Mouse (Mus musculus) gastrocnemius, postnatal 10 days (tissue): ENCODE data around the gene Raf1. TPM values are rescaled to one million over a fixed set of nuclear protein-coding genes. Genes with fewer than 3 reads are reported as not detected.

Experiments
- DNase-seq: peaks from one replicate; pipeline ENCODE4 v3.0.0; 2021; ENCODE audit warnings: mixed read lengths
- total RNA-seq, 2 experiments: library from RNA; stranded (reverse); gene quantifications; 2 replicates each; pipeline ENCODE4 v1.2.3; 2021

The Raf1 gene
- total RNA-seq, 2 experiments from 2014 or later, result 102 to 108 TPM

DNA sequence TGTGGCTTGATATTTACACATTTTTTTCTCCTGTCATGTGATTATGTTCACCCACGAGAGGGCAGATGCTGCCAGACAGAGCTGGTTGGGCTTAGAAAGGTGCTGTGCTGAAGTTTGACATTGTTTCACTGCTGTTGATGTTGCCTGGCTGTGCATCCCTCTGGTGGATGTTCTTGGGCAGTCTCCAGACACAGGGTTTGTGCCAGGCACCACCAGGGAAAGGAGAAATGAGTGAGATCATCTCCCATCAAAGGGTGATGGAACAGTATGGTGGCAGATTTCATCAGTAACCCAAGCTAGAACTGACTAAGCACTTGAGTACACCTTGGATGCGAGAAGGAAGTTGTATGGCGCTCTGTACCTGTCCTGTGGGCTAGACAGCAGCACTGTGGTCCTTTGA lies 60.5 kb downstream of the Raf1 start:
- no peak for DNase-seq

DNA sequence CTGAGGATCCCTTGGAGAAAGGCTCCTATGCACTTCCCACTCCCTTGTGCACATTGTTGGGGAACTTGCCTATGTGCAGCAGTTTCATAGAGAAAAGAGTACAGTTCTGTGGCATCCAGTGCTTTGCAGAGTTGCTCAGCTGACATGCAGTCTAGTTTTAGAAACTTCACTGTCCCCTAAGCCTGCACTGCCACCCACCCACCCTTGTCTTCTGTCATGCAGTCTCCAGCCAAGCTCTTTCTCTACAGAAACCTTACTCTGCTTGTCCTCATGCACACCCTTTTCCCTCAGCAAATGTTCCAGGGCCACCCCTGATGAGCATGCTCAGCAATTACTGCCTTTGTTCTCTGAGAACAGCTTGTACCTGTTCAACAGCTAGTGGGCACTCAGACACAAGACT lies 62.6 kb downstream of the Raf1 start:
- no peak for DNase-seq

DNA sequence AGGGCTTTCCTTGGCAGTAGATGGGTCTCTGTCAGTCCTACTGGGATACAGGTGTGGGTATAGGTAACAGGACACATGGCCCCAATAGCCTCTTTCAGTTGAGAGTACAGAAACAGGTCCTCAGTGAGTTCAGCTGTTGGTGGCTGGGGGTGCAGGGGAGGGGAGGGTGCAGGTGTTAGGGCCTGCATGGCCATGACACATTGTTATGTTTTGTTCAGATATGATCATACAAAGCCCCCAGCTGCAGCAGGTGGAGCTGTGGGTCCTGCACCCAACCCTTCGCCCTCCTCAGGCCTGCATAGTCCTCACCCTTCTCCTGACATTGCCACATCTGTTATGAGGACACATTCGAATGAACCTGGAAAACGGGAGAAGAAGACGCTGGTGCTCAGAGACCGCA lies 66.1 kb downstream of the Raf1 start:
- DNase-seq, result no peak

DNA sequence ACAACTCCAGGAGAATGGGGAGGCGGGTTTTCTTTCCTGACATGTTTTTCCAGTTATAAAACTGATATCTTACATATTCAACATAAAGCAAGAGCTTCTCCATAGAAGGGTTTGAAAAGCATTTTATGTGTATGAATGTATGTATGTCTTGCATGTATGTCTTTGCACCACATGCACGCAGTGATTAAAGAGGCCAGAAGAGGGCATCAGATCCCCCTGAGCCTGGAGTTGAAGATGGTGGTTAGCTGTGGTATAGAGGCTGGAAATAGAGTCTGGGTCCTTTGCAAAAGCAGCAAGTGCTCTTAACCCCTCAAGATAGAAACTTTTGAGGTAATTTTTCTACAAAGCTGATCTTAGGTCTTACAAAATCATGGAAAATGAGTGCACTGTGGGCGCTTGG lies 67.3 kb downstream of the Raf1 start:
- DNase-seq, result no peak

DNA sequence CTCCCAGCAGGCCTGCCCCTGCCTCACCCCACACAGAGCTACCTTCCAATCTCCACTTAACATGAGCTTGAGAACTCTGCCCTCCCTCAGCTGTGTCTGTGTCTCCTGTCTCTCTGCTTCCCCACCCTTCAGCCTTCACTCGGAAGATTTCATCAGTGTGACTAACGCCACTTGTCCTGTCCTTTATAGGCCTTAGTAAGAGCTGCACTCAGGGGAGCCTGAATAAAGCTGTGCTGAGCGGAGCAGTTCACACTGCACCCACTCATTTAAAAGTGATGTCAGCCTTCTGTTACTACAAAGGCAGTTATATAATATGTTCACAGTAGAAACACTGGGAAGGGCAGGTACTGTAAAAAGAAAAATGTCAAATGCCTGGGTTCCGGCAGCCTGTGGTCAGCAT lies 69.0 kb downstream of the Raf1 start:
- DNase-seq, result no peak

DNA sequence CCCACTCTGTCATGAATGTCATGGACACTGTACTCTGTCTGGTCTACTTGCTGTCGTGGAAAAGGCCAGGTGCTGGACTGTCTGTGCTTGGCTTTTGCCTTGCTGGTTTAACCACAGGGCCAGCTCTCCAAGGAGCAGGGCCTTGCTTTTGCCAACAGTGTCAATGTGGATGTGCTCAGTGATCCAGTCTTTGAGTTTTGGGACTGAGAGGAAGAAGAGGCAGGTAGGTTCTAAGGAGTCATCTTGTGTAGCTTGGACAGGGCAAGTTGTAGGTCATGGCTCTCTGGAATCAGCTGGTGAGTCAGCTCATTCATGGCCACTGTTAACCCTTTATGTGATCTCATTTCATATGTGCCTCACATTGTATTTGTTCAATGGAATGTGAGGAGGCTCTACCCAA lies 70.0 kb downstream of the Raf1 start:
- DNase-seq, result no peak

DNA sequence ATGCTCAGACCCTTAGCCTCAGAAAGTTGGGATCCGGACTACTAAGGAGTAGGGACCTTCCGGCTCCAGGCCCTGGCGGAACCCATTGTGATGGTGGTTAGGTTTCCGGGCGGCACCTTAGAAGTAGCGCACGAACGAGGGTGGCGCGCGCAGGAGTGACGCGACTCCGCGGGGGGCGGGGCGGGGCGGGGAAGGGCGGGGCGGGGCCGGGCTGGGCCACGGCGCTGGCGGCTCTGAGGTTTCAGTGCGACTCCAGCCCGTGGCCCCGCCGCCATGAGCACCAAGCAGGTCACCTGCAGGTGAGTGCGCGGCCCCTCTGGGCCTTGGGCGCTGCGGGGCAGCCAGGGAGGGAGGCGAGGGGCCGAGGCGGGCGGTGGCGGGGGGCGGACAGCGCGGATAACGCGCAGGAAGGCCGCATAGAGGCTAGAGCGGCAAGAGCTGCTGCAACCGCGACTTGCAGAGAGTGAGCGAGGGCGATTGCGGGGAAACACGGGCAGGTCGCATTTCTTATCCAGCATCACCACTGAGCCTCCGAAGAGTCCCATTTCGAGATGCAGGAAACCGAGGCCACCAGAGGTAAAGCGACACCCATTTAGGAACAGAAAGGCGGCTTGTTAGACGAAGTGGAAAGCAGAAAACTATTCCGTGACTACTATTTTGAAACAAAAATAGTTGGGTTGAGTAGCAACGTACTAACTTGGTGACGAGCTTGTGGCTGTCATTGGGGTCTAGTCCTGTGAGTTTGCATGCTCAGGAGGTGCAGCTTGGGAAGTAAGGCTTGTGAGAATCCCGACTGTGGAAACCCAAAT lies 74.5 kb downstream of the Raf1 start, which contains the start of gene Mkrn2:
TSS of gene Mkrn2 (plus strand) at position 188 of the 809 bp plus-strand sequence.
- peak; percentile 87 for DNase-seq

DNA sequence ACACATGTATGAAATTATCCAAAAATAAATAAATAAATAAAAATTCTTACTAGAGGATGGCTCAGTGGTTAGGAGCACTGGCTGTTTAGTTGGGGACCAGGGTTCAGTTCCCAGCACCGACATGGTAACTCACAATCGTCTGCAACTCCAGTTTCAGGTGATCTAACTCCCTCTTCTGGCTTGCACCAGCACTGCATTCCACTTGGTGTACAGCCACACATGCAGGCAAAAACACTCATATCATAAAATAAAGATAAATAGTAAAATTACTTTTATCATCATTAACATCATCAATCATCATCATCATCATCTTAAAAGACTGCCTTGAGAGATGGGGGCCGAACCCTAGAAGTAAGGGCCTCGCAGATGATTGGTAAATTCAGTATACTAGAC lies 75.1 kb downstream of the Raf1 start:
- DNase-seq, result no peak

DNA sequence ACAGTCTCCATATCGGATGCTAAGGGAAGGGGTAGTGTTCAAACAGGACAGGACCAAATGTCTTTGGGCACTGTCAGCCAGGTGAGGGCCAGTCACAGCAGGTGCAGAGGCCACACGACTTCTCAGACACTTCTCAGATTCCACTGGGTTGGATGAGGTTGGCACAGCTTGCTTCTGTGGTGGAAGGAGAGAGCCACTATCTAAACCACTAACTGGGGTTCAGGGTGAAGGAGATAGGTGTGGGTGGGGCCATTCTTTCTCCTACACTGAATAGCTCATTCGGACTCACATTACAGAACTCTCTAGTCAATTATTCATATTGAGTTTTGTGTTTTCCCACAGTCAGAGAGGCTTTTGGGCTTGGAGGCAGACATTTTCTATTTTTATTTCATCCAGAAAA lies 80.8 kb downstream of the Raf1 start:
- DNase-seq, result no peak

DNA sequence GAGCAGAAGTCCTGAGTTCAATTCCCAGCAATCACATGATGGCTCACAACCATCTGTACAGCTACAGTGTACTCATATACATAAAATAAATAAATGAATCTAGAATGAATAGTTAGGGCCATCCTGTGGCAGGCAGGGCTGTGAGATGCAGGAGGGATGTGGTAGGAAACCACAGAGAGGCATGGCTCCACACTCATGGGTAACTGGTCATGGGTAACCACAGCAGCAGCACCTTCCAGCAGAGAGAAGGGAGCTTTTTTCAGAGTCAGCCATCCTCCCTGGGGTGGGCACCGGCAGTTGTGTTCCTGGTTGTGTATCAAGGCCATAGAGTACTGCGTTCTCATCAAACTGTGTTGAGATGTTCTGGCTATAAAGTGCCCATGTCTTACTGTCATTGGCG lies 82.0 kb downstream of the Raf1 start:
- DNase-seq, result no peak

DNA sequence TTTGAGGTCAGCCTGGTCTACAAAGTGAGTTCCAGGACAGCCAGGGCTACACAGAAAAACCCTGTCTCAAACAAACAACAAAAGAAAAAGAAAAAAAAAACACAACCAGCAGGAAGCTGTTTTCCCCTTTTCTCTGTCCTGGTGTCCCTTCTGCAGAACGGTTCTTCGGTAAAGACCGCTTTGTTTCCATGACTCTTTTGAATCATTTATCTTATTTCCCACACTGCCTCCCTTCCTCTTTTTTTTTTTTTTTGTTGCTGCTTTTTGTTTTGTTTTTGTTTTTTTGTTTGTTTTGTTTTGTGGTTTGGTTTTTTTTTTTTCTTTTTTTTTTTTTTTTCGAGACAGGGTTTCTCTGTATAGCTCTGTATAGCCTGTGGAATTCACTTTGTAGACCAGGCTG lies 83.2 kb downstream of the Raf1 start:
- DNase-seq, result no peak

DNA sequence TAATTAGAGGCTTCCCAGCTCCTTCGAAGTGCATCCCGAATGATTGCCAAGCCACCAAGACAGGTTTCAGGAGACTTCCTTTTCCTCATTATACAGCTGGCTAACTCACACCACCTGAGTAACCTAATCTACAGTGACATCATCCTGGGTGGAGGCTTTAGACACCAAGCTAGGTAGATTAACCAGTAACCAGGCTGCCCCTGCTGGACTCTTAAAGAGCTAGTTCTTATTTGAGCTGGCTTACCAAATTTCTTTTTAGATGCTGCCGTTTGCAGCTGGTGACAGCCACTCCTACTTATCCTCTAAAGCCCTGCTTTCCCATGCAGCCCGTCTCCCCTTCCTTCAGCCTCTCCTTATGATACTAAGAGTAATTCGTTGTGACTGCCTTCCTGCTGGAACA lies 84.0 kb downstream of the Raf1 start, which contains the start of gene Mkrn2os:
TSS of gene Mkrn2os (minus strand) at position 119 of the 400 bp plus-strand sequence.
- no peak for DNase-seq

DNA sequence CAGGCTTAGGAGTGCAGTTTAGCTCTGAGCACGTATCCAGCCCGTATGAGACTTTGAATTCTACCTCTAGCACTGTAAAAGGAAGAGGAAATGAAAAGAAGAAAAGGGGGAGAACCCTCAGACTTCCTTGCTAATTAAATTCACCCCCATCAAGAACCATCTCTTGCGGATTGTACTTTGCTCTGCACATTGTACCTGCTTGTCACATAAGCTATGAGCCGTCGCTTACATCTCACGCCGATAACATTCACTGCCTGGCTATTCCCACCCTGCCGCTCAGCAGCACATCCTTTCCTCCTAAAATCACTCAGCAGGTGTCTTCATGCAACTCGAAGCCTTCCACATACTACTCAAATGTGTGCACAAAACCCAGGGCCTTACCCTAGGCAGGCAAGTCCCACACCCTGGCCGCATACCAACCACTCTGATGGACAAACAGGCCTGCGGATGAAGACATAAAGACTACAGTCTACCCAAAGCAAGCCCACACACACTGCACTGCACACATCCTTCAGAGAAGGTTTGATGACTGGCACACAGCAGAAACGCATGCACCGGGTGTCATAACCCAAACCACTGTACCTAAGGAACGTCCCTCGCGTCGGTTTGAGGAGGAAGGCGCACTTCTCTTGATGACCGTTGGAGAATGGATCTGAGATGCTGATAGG lies 84.6 kb downstream of the Raf1 start:
- DNase-seq, result no peak

DNA sequence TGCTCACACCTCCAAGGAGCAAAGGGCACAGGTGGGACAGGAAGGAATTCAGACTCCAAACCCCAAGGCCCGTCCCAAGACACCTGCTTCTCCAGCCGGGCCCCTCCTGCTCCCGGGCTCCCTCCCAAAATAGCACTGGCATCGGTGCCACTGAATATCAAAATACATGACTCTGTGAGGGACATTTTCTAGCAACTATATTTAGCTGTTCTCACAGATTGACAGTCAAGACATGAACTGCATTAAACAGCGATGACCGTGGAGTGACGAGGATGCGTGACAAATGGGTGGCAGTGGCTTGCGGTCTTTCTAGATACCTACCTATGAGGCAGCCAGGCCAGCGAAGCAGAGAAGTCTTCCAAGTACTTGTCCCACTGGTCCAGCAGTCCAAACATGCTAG lies 90.1 kb downstream of the Raf1 start:
- DNase-seq, result peak; percentile 28

DNA sequence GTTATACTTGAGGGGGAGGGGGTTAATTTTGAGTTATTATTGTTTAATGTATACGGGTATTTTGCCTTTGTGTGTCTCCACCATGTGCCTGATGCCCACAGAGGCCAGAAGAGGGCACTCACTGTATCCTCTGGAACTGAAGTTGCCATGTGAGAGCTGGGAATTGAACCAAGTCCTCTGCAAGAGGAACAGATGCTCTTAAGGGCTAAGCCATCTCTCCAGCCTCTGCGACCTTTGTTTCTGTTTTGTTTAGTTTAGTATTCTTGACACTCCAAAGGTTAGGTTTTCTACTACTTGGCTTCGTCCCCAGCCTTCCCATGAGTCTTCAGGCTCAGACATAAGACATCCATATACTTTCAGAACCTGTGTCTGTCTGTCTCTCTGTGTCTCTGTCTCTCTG lies 92.3 kb downstream of the Raf1 start:
- no peak for DNase-seq

DNA sequence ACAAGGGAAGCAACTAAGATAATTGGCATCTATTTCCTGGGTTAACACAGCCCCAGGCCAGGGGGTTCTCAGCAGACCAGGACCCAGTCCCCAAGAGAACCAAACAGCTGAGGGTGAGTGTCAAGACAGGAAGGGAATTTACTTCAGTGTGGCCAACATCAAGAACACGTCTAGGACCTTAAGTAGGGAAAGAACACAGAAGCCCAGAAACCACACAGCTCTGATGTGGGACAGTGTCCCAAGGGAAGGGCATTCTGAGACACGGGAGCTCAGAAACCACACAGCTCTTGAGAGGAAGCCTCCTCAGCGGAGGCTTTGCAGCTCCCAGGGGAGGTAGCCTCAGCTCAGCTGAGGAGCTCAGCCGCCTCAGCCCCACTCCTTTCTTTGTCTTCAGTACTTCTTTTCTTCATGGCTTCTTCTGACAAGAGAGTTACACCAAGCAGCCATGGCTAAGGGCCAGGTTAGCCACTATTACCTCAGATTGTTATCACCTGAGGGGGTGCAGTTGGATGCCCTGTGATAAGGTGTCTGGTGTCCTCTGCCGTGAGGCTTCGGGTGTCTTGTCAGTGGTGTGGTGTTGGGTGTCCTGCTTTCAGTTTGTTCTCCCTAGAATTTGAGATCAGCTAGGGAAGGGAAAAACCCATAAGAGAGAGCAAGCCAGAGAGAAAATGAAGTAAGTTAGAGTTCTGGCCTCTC lies 92.9 kb downstream of the Raf1 start:
- no peak for DNase-seq

DNA sequence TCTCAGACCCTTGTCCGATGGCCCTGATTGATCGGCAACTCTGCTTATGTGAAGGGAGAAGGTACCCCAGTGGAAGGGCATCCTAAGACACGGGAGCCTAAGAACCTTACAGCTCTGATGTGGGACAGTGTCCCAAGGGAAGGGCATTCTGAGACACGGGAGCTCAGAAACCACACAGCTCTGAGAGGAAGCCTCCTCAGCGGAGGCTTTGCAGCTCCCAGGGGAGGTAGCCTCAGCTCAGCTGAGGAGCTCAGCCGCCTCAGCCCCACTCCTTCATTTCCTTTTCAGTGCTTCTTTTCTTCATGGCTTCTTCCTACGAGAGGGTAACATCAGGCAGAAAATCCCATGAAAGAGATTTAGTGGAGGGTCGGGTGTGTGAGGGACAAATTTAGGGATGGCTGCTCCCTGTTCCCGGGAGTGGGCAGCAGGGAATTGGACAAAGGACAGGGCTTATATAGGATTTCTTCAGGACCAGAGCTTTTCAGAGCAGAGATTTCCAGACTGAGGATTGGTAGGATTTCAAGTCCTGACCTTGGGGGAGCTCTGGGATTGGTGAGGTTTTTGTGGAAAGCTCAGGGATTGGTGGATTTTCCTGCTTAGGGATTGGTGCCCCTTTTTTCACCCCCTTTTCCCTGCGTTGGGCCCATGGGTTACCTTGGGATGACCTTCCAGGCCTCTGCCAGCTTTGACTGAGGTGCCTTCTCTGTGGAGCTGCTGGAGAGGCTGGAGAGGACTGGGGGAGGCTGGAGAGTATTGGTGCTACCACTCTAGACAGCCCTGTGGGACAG lies 93.9 kb downstream of the Raf1 start:
- no peak for DNase-seq

DNA sequence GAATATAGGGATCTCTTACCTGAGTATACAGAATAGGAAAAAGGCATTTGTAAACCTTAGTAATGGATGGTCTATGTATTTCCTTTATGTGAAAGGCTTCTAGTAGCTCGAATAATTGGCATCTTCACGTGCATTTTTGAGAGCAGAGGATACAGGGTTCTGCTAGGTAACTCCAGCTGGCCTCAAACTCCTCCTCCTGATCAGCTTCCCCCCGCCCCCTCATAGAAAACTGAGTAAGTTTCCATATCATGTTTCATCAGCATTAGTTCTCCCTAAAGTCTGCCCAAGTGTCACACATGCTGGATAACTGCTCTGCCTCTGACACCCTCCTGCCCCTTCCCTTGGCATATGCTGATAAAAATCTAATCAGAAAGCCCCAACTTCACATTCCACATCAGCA lies 95.6 kb downstream of the Raf1 start:
- no peak for DNase-seq

DNA sequence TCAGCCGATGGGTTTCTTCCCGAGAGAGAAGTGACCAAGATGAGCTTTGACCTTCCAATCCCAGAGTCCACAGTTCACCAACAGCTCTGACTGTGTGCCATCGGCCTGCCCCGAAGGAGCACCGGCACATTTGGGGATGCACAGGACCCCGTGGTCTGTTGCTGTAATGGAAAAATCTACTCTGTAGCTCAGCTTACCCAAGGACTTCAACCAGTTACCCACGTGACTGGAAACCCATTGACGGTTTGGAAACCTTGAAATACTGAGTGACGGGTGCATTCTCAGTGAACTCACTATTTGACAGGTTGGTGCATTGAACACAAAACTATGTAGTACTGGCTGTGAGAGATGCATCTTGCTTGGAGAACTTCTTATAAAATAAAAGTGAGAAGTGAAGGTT lies 98.5 kb downstream of the Raf1 start:
- DNase-seq, result no peak

DNA sequence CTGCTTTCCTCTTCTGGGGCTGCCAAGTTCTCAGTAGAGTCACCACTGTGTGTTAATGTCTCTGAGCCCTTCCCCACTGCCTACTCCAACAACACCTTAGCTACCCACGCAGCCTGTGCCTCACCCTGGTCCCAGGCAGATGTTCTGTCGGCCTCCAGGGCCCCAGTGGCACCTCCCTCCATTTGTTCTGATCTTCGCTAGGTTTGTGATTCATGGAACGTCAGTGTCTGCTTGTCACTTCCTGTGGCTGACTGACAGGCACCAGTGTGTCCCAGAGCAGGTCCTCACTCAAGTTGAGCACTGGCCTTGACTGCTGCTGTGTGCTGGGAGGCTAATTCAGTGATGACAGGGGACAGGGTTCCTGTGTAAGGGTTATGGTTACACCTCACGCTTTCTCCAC lies 99.0 kb downstream of the Raf1 start:
- no peak for DNase-seq

DNA sequence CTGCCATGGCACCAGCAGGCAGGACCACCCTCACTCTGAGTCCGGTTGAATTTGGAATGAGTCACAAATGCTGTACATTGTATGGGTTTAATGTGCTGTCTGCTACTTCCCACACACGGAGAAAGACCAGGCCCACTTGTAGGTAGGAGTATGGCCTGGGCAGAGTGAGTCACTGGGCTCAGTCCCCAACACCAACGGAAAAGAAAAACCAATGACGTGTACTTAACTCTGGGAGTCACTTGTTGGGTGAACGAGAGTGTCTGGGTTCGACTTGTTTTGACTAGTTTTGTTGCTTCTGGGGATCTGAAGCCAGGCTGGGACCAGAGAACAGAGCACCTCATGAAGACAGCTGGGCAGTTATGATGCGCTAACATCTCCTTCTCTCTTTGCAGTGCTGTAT lies 102.3 kb downstream of the Raf1 start:
- no peak for DNase-seq
